Mouse (Mus musculus) midbrain, embryonic 11.5 days (tissue): ENCODE data around the gene Lenep. TPM values are rescaled to one million over a fixed set of nuclear protein-coding genes. Genes with fewer than 3 reads are reported as not detected.
A peak's percentile ranks its signal among the peaks of the same experiment; 100 is the strongest.

ENCODE experiments used
- ATAC-seq: fragments of 200-750 bp; cut with Nextera tagmentation; 2 replicates; pipeline ENCODE4 v1.8.0; 2017; ENCODE audit warnings: moderate TSS enrichment, moderate library complexity; ENCODE audit not compliant: low FRiP score
- DNase-seq: peaks from one replicate; pipeline ENCODE4 v3.0.0; 2015; ENCODE audit warnings: low spot score; ENCODE audit errors: missing footprints
- H3K27ac ChIP-seq: fragments of 300-500 bp; sonication (generic); 2 replicates; pipeline ENCODE4 v1.5.1; 2014; ENCODE audit warnings: low read depth, low read length
- H3K27me3 ChIP-seq: fragments of 300-500 bp; sonication (generic); 2 replicates; pipeline ENCODE4 v1.6.1; 2014; ENCODE audit warnings: mild to moderate bottlenecking, low read length, moderate library complexity, mixed read lengths; ENCODE audit not compliant: control insufficient read depth, insufficient read depth
- H3K36me3 ChIP-seq: fragments of 300-500 bp; sonication (generic); 2 replicates; pipeline ENCODE4 v1.6.1; 2014; ENCODE audit warnings: mild to moderate bottlenecking, low read length, moderate library complexity, mixed read lengths; ENCODE audit not compliant: control insufficient read depth, insufficient read depth
- H3K4me1 ChIP-seq: fragments of 300-500 bp; sonication (generic); 2 replicates; pipeline ENCODE4 v1.6.1; 2014; ENCODE audit warnings: low read length; ENCODE audit not compliant: control insufficient read depth, insufficient read depth
- H3K4me2 ChIP-seq: fragments of 300-500 bp; sonication (generic); 2 replicates; pipeline ENCODE4 v1.6.1; 2014; ENCODE audit warnings: mild to moderate bottlenecking, moderate library complexity
- H3K4me3 ChIP-seq: fragments of 300-500 bp; sonication (generic); 2 replicates; pipeline ENCODE4 v1.5.1; 2014; ENCODE audit warnings: low read depth, low read length
- H3K9ac ChIP-seq: fragments of 300-500 bp; sonication (generic); 2 replicates; pipeline ENCODE4 v1.6.1; 2014; ENCODE audit warnings: low read length
- H3K9me3 ChIP-seq: fragments of 300-500 bp; sonication (generic); 2 replicates; pipeline ENCODE4 v1.6.1; 2016; ENCODE audit warnings: low read length; ENCODE audit not compliant: control insufficient read depth
- WGBS: fragments of 180-500 bp; shearing (Covaris S2); extraction: QIAGEN DNeasy Blood & Tissue Kit; methylation state at CpG from one replicate; pipeline ENCODE4 v1.1.7; 2014; 5-methylcytosine and 5-hydroxymethylcytosine counted together
- polyA plus RNA-seq: library from polyadenylated mRNA; unstranded; fragments of >200 nt; fragmentation: Nextera tagmentation; extraction: Ambion mirVana; gene quantifications from 2 replicates; pipeline ENCODE4 v1.2.1, GENCODE M21; 2014

Gene Lenep
- polyA plus RNA-seq, result 0.52 TPM in 1 of 2 replicates, not detected in the other

DNA sequence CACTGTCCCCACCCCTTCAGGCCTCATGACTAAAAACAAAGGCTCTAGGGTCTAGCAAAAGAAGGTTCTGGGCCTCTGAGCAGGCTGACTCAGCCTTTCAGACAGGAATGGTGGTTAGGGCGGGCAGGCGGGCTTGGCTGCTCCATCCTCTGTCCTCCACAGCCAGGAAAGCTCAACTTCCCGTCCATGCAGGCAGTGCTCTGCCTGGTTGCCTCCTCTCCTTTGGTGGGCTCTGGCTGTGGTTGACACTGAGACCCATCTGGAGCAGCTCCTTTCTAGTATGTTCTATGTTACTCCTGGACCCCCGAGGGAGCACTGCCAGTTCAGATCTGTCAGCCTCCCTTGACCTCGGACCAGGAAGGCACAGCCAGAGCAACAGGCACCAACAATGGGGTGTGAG is at the start of gene Lenep:
Gene Lenep (minus strand): TSS at position 101 of the 400 bp plus-strand sequence.
- Histone ChIP-seq H3K9me3 (no peaks in the 10 kb centered on the region), H3K4me1 (no peaks in the 10 kb centered on the region), H3K4me2 (no peak within 1 kb of the TSS), H3K36me3 (peaks cover 3% of the 10 kb centered on the region; the same call in 1 of the 2 replicates), H3K27me3 (no peaks in the 10 kb centered on the region), H3K4me3 (no peak within 1 kb of the TSS), H3K27ac (no peak within 1 kb of the TSS), H3K9ac (no peak within 1 kb of the TSS)
- DNase-seq (no peak), ATAC-seq (no peak)
- 72% methylated on average over 5 of the region's 5 CpGs for WGBS

DNA sequence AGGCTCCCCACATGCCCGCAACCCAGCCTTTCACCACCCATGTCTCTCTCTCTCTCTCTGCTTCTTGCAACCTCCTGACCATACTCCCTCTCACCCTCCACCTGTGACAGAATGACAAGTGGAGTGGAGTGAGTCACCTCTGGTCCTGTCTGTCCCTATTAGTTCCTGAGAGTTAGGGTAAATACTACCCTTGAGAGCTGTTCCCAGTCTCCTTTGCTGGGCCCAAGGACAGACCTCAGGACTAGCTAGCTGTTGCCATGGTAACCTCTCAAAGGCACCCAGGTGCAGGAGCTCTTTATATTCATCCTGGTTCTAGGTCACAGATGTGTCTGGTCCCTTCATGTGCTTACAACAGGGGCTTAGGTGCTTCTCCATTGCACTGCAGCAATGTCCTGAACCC is 49.3 kb upstream of the Lenep start:
- Histone ChIP-seq H3K9ac (no peak overlapping the region), H3K36me3 (no peaks in the 10 kb centered on the region)
- whole genome bisulfite sequencing, result 89% methylated on average over 1 of the region's 1 CpGs

DNA sequence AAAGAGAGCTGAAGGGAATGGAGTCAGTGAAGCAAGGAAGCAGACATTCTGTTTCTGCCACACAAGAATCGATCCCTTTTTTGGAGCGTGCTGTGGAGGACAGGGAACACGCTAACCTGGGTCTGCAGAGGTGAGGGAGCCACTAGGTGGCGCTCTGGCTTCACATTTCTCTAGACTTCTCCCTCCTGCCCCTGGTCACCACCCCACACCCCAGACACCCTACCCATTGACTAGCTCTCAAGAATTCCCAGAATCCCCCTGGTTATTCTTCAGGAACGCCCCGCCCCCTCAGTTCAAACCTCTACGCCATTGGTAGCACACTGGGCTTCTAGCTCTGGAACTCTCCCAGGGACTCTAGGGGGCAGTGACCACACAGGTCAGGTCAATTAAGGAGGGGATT is 46.9 kb upstream of the Lenep start:
- Histone ChIP-seq H3K36me3 (no peaks in the 10 kb centered on the region), H3K27me3 (no peaks in the 10 kb centered on the region), H3K9me3 (no peaks in the 10 kb centered on the region), H3K4me3 (no peak overlapping the region), H3K27ac (no peak overlapping the region), H3K4me1 (no peaks in the 10 kb centered on the region), H3K9ac (no peak overlapping the region), H3K4me2 (no peak overlapping the region)
- 48% methylated on average over 7 of the region's 7 CpGs for WGBS
- DNase-seq (peak; percentile 92), ATAC-seq (peak; percentile 44; the same call in 1 of the 2 replicates)

More for the DNA sequence above, 49.3 kb upstream of the Lenep start:
- ATAC-seq (no peak), DNase-seq (no peak)
- Histone ChIP-seq H3K9me3 (no peaks in the 10 kb centered on the region), H3K27me3 (no peaks in the 10 kb centered on the region), H3K4me2 (no peak overlapping the region), H3K4me1 (0 out of 2 replicates have a peak, but pooled peaks cover 1% of the 10 kb centered on the region), H3K4me3 (no peak overlapping the region), H3K27ac (no peak overlapping the region)

GRCm38 (mm10) chr3:89448720-89449537 is 46.3 kb upstream of the Lenep start:
- WGBS, result 73% methylated on average over 13 of the region's 13 CpGs
- Histone ChIP-seq H3K4me2 (no peak overlapping the region), H3K27me3 (no peaks in the 10 kb centered on the region), H3K4me1 (no peaks in the 10 kb centered on the region), H3K36me3 (no peaks in the 10 kb centered on the region), H3K4me3 (no peak overlapping the region), H3K9ac (no peak overlapping the region), H3K9me3 (no peaks in the 10 kb centered on the region), H3K27ac (no peak overlapping the region)
- DNase-seq, result no peak
- ATAC-seq, result peak; percentile 22; the same call in 1 of the 2 replicates

- no peak overlapping the region for H3K27ac ChIP-seq
- DNase-seq, result no peak
- H3K9me3 ChIP-seq, result no peaks in the 10 kb centered on the region
- no peaks in the 10 kb centered on the region for H3K36me3 ChIP-seq
- ATAC-seq, result no peak
- H3K27me3 ChIP-seq, result no peaks in the 10 kb centered on the region; the same call in 1 of the 2 replicates
- WGBS, result 90% methylated on average over 2 of the region's 2 CpGs
- H3K4me1 ChIP-seq, result peaks cover 13% of the 10 kb centered on the region
- no peak overlapping the region for H3K9ac ChIP-seq
- H3K4me2 ChIP-seq, result no peak overlapping the region
- H3K4me3 ChIP-seq, result no peak overlapping the region
Measured at GRCm38 (mm10) chr3:89440691-89441090, 38.1 kb upstream of the Lenep start.

DNA sequence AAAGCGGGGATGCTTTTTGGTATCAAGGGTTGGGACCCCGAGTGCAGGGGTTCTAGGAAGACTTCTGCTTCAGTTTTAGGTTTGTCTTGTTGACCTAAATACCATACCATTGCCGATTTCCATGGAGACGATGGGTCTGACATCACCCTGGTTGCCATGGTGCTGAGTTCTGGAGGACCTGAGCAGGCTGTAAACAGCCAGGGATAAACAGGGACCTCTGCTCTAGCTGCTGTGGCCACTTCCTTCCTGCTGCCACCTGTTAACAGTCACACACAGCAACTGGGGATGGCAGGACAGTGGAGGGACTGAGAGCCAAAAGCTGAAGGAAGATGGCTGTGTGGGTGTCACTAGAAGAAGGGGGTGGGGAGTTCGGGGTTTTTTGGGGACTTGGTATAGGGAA is 34.7 kb upstream of the Lenep start:
- H3K27ac ChIP-seq, result no peak overlapping the region
- 18% methylated on average over 5 of the region's 5 CpGs for WGBS

DNA sequence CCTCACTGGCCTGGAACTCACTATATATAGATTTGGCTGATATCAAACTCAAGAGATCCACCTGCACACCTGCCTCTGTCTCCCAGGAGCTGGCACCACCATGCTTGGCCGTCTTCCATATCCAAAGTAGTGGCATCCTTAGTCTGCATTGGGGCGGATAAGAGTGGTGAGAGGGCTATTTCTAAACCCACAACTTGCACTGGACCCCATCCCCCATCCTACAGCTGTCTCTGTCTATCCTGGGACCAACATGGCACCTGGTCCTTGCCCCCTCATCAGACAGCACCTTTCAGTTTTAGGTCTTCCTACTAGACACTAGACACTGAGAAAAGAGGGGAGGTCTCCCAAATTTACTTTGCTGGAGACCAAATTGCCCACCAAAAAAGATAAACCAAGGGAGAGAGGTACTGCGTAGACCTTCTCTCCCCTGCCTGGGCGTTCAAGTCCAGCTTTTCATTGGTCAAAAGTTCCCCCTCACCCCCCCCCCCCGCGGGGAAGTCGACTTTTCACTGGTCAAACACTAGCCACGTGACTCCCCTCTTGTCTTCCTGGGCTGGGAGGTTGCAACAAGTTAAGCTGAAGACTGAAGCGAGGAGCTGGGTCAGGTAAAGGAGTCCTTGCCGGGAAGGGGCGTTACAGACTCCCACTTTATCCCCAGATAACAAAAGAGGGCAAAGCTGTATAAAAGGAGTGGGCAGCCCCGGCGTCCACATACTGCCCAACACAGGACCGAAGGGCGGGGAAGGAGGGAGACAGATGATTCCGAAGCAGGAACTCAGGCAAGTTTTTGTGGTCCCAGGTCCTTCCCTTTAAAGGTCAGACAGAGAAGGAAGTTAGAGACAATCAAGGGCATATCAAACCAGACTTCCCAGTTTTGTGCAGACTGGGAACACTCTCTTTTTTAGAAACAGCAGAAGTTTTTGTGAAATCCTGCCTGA is 33.9 kb upstream of the Lenep start, which contains the start of gene Pbxip1:
Gene Pbxip1 (plus strand): TSS at position 531 of the 938 bp plus-strand sequence.
- ATAC-seq (peak; percentile 83), DNase-seq (peak; percentile 94)
- Histone ChIP-seq H3K4me2 (peak within 1 kb of the TSS; percentile 60), H3K27me3 (no peaks in the 10 kb centered on the region; the same call in 1 of the 2 replicates), H3K36me3 (peaks cover 6% of the 10 kb centered on the region; the same call in 1 of the 2 replicates), H3K9me3 (no peaks in the 10 kb centered on the region), H3K4me1 (peaks cover 13% of the 10 kb centered on the region), H3K9ac (peak within 1 kb of the TSS; percentile 59), H3K27ac (no peak within 1 kb of the TSS), H3K4me3 (peak within 1 kb of the TSS; percentile 40)
- whole genome bisulfite sequencing, result 3% methylated on average over 16 of the region's 16 CpGs

More for the DNA sequence above, 34.7 kb upstream of the Lenep start:
- Histone ChIP-seq H3K9ac (peak overlapping the region; percentile 59), H3K36me3 (peaks cover 6% of the 10 kb centered on the region; the same call in 1 of the 2 replicates), H3K4me1 (peaks cover 13% of the 10 kb centered on the region), H3K27me3 (no peaks in the 10 kb centered on the region; the same call in 1 of the 2 replicates), H3K4me3 (peak overlapping the region; percentile 40; the same call in 1 of the 2 replicates), H3K9me3 (no peaks in the 10 kb centered on the region), H3K4me2 (peak overlapping the region; percentile 60)
- ATAC-seq (0 out of 2 replicates have a peak, but pooled peaks have one; percentile 23), DNase-seq (peak; percentile 86)

DNA sequence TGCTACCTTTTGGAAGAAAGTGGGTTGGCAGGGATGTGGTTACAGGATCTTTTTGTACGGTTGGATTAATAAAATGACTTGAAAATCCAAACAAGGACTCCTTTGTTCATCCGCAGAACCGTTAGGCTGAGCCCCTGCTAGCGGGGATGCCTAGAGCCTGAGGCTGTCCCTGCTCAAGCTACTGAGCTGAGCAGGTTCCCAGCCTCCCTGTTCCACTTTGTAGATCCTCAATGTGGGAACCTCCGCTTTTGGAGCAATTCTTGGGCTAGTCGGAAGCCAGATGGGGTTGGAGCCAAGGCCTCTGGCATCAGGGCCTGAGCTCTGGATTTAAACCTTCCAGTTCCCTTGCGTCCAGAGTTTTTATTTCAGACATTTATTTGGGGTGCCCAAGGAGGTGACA is 32.4 kb upstream of the Lenep start:
- Histone ChIP-seq H3K27me3 (no peaks in the 10 kb centered on the region; the same call in 1 of the 2 replicates), H3K9me3 (no peaks in the 10 kb centered on the region), H3K36me3 (peaks cover 6% of the 10 kb centered on the region; the same call in 1 of the 2 replicates), H3K9ac (no peak overlapping the region), H3K4me1 (peaks cover 20% of the 10 kb centered on the region), H3K4me2 (no peak overlapping the region), H3K4me3 (no peak overlapping the region), H3K27ac (no peak overlapping the region)
- DNase-seq, result no peak
- ATAC-seq, result no peak
- 81% methylated on average over 7 of the region's 7 CpGs for WGBS
